Mouse (Mus musculus) ES-Bruce4 (cell line): Measurements from ENCODE around the gene Lrrn4.

Experiments used
- CTCF ChIP-seq: IDR thresholded peaks from one replicate; pipeline ENCODE4 v1.8.1; 2011; ENCODE audit warnings: low read depth, low read length
- EP300 ChIP-seq: IDR thresholded peaks from 2 replicates; pipeline ENCODE4 v1.6.1; 2011; ENCODE audit warnings: low read depth, low read length; ENCODE audit not compliant: insufficient read depth

- TF ChIP-seq CTCF = no peak
- no peak for TF ChIP-seq EP300
Observed at GRCm38 (mm10) chr2:132860435-132860834, 20.3 kb downstream of the Lrrn4 start.
